Mouse (Mus musculus) left cerebral cortex, adult 6 months (tissue): Measurements from ENCODE around the gene Supt3. TPM values are rescaled to one million over a fixed set of nuclear protein-coding genes. Genes with fewer than 3 reads are reported as not detected.

Experiments
- long read RNA-seq, 2 experiments: library from polyadenylated mRNA; unstranded; transcript quantifications; one replicate each; pipeline ENCODE4 v2.0.0; 2019 to 2020
- polyA plus RNA-seq: library from polyadenylated mRNA; unstranded; fragments of <200 nt; fragmentation: Nextera tagmentation; gene quantifications from 2 replicates; pipeline ENCODE4 v1.2.3, GENCODE M21; 2021

Supt3 gene
- polyA plus RNA-seq, result 8.1 and 9.8 TPM in 2 replicates
- long read RNA-seq, experiment 1, transcript Supt3-201 (12 exons, 1,508 nt), result major isoform, 6 of 17 reads
- long read RNA-seq, experiment 1, partial matches to known transcripts, result 2 of 17 reads
- long read RNA-seq, experiment 1, other reads (novel, unspliced or antisense), result 9 of 17 reads
- long read RNA-seq, experiment 2, partial matches to known transcripts, result 1 of 11 reads
- long read RNA-seq, experiment 2, other reads (novel, unspliced or antisense), result 7 of 11 reads

DNA sequence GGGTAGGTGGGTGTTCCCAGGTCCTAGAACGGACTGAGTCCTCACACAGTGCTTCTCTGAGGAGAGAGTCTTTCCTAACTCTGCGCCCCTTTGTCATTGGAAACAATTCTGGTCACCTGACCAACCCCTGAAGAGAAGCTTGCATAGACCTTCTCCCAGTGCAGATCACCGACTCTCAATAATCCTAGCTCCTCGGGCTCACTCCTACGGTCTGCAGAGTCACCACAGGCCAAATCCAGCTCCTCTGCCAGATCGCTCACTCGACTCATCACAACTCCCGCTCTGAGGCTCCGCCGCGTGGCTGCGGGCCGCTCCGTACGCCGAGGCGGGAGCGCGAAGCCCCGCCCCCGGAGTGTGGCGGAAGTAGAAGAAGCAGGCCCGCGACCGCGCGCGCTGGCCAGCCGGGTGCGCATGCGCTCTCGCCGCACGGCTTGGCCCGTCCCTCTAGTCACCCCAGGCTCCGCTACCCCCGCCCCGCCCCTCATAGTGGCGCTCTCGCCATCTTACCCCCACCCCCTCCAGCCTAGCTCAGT lies at the start of gene Supt3:
Supt3 (plus strand) TSS at position 415 of the 533 bp plus-strand sequence.

DNA sequence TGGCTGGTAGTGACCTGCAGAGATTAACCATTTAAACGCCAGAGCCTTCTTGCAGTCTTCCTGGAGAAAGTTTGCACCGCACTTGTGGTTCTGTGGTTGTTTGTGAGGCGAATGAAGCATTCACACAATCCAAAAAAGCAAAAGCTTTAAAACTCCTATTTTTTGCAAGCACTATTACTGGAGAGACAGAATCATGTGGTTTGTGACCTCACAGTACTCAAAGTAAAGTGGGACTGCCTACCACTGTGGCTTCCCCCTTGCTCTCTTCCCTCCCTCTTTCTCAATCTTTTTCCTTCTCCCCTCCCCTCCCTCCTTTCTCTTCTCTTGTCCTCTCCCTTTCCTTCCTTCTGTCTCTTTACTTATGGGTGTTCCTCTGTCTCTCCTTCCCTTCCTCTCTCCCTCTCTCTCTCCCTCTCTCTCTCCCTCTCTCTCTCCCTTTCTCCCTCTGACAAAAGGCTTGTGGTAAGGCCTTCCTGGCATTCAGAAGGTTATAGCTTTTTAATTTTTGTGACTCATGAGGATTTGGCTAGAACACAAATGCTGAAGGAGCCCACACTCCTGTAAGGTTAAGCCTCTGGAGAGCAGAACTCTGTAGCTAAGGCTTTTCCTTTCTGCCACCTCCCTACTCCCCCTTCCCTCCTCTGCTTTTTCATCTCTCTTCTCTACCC lies 37.7 kb downstream of the Supt3 start, which contains the start of gene Runx2:
Runx2 (minus strand) TSS at position 290 of the 668 bp plus-strand sequence.

Other genes starting within 250 kb of the Supt3 start
- 1.2 and 3.7 TPM in 2 replicates for gene Runx2, start 37.6 kb downstream of the Supt3 start, polyA plus RNA-seq